Mouse (Mus musculus) lung, adult 2 months (tissue): Measurements from ENCODE around the gene Baz2b.

ENCODE experiments used
- CTCF ChIP-seq: fragments of 200-500 bp; IDR thresholded peaks from 2 replicates; pipeline ENCODE4 v1.5.1; 2011; ENCODE audit warnings: mild to moderate bottlenecking, low read length, control low read depth; ENCODE audit not compliant: insufficient read depth
- POLR2A ChIP-seq: fragments of 200-500 bp; IDR thresholded peaks from 2 replicates; pipeline ENCODE4 v1.6.1; 2011; ENCODE audit warnings: low read depth, mild to moderate bottlenecking, control low read depth, low read length, borderline replicate concordance; ENCODE audit errors: extremely low read depth

GRCm38 (mm10) chr2:60217620-60218019, 8.0 kb upstream of the Baz2b start:
- TF ChIP-seq POLR2A (no peak), CTCF (no peak)
